5 mouse cellular contexts compared by ENCODE assay signal in the genomic region with DNA sequence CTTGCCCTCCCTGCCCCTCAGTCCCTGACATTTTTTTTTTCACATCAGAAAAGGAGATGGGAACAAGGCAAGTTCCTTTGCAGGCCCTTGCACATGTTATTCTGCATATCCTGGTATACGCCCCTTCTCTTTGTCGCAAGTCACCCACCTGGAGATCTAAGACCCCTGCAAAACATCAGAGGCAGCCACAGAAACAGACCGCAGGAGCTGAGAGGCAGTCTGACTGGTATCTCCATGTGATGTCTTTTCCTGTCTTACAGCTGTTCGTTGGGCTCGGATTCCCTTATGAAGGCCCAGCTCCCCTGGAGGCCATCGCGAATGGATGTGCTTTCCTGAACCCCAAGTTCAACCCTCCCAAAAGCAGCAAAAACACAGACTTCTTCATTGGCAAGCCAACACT.
"Had no signal": no experiment of that assay in that cellular context is flagged by ENCODE, and none has a peak within 500 bp of the region (broad histone marks: within the 10 kb centered on the region; RNA-seq: fewer than 3 reads in every experiment).

No protein-coding gene starts in this region.

- H3K9ac ChIP-seq: liver, embryonic 13.5 days; liver, postnatal 0 days; midbrain, embryonic 12.5 days had no signal

- H3K27ac ChIP-seq: left cerebral cortex, adult 2 months; liver, embryonic 13.5 days; midbrain, embryonic 12.5 days had no signal

- H3K27me3 ChIP-seq: liver, embryonic 13.5 days; midbrain, embryonic 12.5 days; neural tube, embryonic 13.5 days had no signal

- H3K4me2 ChIP-seq: liver, embryonic 13.5 days; midbrain, embryonic 12.5 days; neural tube, embryonic 13.5 days had no signal

- DNase-seq: liver, embryonic 13.5 days had no signal

- H3K4me1 ChIP-seq: liver, embryonic 13.5 days had no signal

- H3K4me3 ChIP-seq: left cerebral cortex, adult 2 months; liver, embryonic 13.5 days; midbrain, embryonic 12.5 days; neural tube, embryonic 13.5 days had no signal

- H3K9me3 ChIP-seq: liver, embryonic 13.5 days; midbrain, embryonic 12.5 days; neural tube, embryonic 13.5 days had no signal

- H3K36me3 ChIP-seq: liver, embryonic 13.5 days had no signal
